Mouse (Mus musculus) embryo, embryonic 9.5 days (tissue): ENCODE results near the gene Ldlrap1.

Experiments used
- DNase-seq: peaks from one replicate; pipeline ENCODE4 v3.0.0-alpha.2; 2017; ENCODE audit errors: extremely low spot score

Gene Ldlrap1

DNA sequence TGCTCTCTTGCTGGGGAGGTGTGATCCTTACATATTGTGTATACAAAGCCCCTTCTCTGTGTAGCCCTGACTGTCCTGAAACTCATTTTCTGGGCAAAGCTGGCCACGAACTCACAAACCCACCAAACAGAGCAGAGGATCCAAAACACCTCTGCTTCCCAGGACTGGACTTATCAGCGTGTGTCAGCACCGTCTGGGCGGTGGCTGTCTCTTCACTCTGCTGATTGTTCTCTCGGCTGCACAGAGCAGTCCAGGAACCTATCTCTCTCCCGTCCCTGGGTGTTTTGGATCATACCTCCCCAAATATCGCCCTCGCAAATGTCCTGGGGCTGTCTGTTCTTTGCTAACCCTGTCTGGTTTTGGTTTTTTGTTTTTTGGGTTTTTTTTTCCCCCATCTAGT, 48.3 kb downstream of the Ldlrap1 start:
- DNase-seq, result no peak

DNA sequence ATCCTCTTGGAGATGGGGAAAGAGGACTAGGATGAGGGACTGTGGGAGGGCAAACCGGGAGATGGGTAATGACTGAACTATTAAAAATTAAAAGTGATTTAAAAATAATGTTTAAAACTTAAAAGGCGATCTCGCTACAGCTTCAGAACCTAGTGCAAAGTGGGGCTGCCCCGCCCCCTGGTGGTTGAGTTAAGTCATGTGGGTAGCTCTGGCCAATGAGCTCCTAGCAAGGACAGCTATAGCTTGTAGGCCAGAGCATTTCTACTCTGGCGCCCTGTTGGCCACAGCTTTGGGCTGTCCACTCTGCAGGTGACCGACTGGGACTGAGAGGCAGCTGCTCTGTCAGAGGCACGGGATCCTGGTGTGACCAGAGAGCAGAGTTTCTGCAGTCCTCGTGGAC, 53.9 kb downstream of the Ldlrap1 start:
- DNase-seq, result peak; percentile 76

DNA sequence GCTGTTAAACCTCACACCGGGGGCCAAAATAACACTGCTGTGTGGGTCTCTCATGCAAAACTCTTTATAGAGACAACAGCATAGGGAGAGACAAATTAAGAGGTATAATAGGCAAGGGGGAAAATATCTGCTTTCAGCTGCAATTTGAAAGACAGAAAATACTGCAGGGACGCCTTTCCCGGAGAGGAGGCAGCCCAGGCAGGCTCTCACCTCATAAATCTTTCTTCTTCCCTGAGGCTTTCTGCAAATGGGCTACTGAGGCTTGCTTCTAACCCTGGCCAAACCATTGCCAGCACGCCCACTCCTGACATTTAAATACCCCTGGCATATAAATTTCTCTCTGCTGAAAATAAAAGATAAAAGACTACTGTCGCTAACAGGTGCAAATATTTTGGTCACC, 62.5 kb downstream of the Ldlrap1 start:
- DNase-seq, result no peak

DNA sequence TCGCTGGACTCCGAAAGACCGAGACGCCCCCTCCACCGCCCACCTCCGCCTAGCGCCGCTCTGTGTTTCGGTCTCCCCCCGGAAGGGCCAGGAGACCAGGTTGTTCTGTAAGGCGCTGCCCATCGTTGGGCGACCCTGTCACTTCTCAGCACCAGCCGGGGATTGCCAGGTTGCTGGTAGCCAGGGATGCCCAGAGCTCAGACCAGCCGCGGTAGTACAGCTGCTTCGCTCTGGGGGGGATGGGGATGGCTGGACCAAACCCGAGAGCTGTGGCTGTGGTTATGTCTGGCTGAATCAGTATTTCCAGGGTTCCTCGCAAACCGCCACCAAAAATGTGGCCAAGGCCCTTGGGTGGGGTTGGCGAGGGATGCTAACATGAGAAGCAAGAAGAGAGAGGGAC, 63.2 kb downstream of the Ldlrap1 start:
- DNase-seq, result no peak

DNA sequence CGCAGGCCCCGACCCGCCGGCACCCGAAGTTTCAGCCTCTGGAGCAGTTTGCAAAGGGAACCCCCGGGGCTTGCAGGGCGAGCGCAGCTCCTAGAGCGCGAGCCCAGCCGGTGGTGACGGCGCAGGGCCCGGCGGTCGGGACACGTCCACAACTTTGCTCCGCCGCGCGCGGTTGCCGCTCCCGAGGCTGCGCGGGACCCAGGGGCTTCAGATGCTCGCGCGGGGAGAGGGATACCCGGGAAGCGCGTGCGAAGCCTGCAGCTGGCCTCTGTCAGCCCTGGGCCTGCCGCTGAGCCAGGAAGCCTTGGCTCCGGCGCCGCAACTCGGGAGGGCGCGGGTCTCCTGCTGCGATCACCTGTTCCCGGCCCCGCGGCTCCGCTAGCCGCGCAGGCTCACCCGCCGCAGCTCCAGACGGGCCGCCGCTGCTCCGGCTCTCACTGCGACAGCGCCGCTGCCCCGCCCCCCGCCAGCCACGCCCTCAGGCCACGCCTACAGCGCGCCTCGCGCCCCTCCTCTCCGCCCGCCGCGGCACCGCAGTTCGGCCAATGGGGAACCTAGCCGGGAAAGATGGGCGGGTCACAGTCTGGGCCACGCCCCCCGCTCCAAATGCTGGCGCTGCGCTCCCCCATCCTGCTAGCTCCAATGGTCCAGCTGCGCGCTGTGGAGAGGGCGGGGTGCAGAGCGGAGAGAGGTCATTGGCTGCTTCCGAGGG, 63.8 kb downstream of the Ldlrap1 start, which contains the start of gene Man1c1:
Man1c1 (minus strand) TSS at position 456 of the 712 bp plus-strand sequence.
- DNase-seq, result peak; percentile 99

DNA sequence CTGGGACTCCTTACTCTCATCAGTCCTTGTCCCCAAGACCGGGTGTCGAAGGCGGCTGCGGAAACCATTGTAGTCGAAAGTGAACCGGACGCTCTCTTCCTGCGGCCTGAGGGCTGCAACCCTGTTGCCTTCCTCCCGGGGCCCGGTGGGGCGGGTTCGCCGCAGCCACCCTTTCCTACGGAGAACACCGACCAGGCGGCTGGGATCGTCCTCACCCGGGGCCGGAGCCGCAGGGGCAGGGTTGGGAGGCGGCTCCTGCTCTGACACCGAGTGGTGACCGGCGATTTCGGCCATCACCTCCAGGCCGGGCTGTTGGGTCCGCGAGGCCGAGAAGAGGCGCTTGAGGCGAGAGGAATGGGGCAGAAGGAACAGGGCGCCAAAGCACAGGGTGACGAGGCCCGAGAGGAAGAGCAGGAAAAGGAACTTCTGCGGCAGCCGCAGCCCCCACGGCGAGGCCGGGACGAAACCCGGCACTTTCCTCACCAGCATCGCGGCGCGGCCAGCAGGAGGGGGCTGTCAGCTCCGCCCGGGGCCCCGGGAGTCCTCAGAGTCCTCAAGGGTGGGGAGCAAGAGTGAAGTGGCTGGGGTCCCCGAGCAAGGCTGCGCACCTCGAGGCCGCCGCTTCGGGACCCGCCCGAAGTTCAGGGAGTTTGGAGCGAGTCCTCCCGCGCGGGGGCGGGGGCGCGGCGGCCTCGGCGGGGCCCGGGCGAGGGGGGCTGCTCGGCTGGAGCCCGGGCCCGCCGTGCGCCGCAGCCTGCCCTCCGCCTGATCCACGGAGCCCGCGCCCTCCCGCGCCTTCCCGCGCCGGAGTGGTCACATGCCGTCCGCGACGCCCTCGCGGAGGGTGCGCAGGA, 64.6 kb downstream of the Ldlrap1 start:
- peak; percentile 64 for DNase-seq

DNA sequence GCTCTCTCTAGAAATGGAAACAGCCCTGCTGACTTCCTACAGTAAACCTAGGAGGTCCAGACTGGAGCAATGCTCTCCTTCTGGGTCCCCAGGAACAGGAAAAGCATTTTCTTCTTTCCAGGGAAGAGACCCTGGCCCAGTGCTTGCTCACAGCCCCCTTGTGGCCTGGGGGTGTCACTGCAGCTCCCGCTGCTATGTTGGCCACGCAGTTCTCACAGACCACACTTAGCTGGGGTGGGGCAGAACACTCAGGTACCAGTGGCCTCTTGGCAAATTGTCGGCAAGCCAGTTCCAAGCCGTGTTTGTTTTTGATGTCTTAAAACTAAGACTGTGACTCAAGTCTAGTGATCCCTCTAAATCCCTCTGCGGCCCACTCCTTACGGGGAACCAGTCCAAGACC, 65.9 kb downstream of the Ldlrap1 start:
- peak; percentile 76 for DNase-seq

DNA sequence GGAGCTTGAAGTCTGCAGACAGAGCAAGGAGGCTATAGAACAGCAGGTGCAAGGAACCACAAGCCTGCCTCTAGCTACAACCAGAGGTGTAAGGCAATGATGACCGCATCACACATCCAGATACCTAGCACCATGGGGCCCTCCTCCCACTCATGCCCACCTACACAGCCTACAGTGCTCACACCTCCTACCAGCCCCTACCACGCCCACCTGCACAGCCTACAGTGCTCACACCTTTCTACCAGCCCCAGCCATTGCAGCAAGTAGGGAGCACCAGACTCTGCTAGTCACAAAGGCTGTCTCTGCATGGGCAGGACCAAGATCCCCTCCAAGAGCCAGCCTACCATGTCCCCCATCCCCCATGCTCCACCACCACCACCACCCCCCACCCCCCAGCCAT, 66.9 kb downstream of the Ldlrap1 start:
- no peak for DNase-seq

DNA sequence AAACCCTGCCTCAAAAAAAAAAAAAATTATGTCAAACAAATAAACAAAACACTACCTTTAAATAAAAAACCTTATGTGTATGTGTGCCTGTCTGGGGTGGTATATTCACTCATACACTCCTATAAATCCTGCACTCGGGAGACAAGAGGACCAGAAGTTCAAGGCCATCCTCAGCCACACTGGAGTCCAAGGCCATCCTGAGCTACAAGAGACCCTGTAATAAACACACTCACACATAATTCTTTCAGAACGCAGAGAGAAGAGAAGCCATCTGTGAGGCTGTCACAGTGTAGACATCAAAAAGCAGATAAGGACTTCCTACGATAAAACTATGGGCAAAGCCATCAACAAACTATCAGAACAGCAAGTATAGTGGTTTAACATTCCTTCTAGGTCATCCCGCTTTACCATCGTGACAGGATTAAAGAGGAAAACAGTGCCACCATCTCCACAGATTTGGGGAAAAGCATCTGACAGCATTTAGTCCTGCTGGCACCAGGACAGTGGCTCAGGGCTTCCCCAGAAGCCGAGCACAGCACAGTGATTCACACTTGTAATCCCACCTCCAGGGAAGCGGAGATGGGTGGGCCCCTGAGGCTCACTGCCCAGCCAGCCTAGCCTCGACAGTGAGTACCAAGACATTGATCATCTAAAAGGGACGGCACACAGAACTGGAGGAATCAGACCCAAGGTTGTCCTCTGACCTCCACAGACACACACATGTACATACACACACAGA, 74.5 kb downstream of the Ldlrap1 start:
- DNase-seq, result no peak

DNA sequence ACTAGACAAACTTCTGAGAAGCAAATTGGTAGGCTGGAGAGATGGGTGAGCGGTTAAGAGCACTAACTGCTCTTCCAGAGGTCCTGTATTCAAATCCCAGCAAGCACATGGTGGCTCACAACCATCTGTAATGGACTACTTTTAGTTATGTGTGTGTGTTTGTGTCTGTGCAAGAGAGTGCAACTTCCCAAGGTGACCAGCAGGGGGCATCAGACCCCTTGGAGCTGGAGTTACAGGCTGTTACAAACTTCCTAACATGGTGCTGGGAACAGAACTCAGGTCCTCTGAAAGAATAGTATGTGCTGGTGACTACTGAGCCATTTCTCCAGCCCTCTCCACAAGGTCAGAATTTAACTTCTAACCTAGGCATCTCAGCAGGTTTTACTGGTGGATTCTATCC, 75.4 kb downstream of the Ldlrap1 start:
- DNase-seq, result no peak
